Comparison of ENCODE assay signal across 11 mouse cellular contexts in genomic region chr7:29411838-29412580, GRCm38 (mm10).
DNase-seq lines count a peak whose midpoint lies in the region; ATAC-seq and TF ChIP-seq lines count a peak whose summit lies in the region.
"Had no signal": no experiment of that assay in that cellular context is flagged by ENCODE, and none has a peak within 500 bp of the region (broad histone marks: within the 10 kb centered on the region; RNA-seq: fewer than 3 reads in every experiment).

No protein-coding gene starts in this region.

- H3K9me3 ChIP-seq in heart, embryonic 16.5 days (replicated peaks; ENCODE audit: control insufficient read depth, low read length), result no peaks in the 10 kb centered on the region
- no peaks in the 10 kb centered on the region for H3K9me3 ChIP-seq in hindbrain, embryonic 12.5 days (replicated peaks)
- no peaks in the 10 kb centered on the region for H3K9me3 ChIP-seq in midbrain, embryonic 13.5 days
- H3K9me3 ChIP-seq: heart, embryonic 13.5 days had no signal

- H3K4me2 ChIP-seq in heart, embryonic 16.5 days (ENCODE audit: low read depth, low read length), result no peak overlapping the region
- H3K4me2 ChIP-seq in hindbrain, embryonic 12.5 days (replicated peaks), result no peak overlapping the region
- H3K4me2 ChIP-seq in midbrain, embryonic 13.5 days (replicated peaks), result no peak overlapping the region
- H3K4me2 ChIP-seq: heart, embryonic 13.5 days had no signal

- H3K27ac ChIP-seq in heart, embryonic 16.5 days (ENCODE audit: low read length), result no peak overlapping the region
- no peak overlapping the region for H3K27ac ChIP-seq in heart, adult 2 months
- no peak overlapping the region; the same call in 1 of the 2 replicates for H3K27ac ChIP-seq in hindbrain, embryonic 12.5 days
- H3K27ac ChIP-seq in midbrain, embryonic 13.5 days, result peak overlapping the region; percentile 35; the same call in 1 of the 2 replicates
- peak overlapping the region; percentile 36; the same call in 1 of the 2 replicates for H3K27ac ChIP-seq in thymus, adult 2 months (ENCODE audit: control insufficient read depth, insufficient read depth, low read length)
- H3K27ac ChIP-seq: heart, embryonic 13.5 days had no signal

- TF ChIP-seq POLR2A in heart, adult 2 months (IDR thresholded peaks at IDR 0.05; ENCODE audit: insufficient read depth, low read depth, low read length), result no peak
- no peak for TF ChIP-seq POLR2A in thymus, adult 2 months (IDR thresholded peaks at IDR 0.05; ENCODE audit: control insufficient read depth, extremely low read depth, insufficient read depth, low read length, poor library complexity)

- H3K9ac ChIP-seq in heart, embryonic 16.5 days (ENCODE audit: low read length), result no peak overlapping the region
- no peak overlapping the region for H3K9ac ChIP-seq in heart, adult 2 months (ENCODE audit: low read depth, low read length)
- no peak overlapping the region for H3K9ac ChIP-seq in hindbrain, embryonic 12.5 days
- H3K9ac ChIP-seq in midbrain, embryonic 13.5 days (replicated peaks), result no peak overlapping the region
- H3K9ac ChIP-seq: heart, embryonic 13.5 days had no signal

- no peak for TF ChIP-seq CTCF in heart, adult 2 months (IDR thresholded peaks at IDR 0.05)
- no peak for TF ChIP-seq CTCF in thymus, adult 2 months (IDR thresholded peaks at IDR 0.05; ENCODE audit: borderline replicate concordance, control insufficient read depth, extremely low read depth, insufficient read depth, low read length, poor library complexity)

- no peaks in the 10 kb centered on the region for H3K79me2 ChIP-seq in heart, adult 2 months (replicated peaks; ENCODE audit: control insufficient read depth, insufficient read depth, low read length)

- DNase-seq in heart, adult 2 months, result no peak
- DNase-seq in thymus, adult 2 months, result peak; percentile 34
- no peak for DNase-seq in cerebellum, postnatal 36 days
- DNase-seq in ovary, postnatal 10 days (ENCODE audit: low spot score), result no peak
- DNase-seq: kidney, adult 2 months; liver had no signal

- 55% methylated on average over 8 of the region's 8 CpGs for WGBS in heart, embryonic 16.5 days
- WGBS in heart, adult 2 months, result 79% methylated on average over 8 of the region's 8 CpGs
- 59% methylated on average over 8 of the region's 8 CpGs for WGBS in hindbrain, embryonic 12.5 days
- WGBS in midbrain, embryonic 13.5 days, result 66% methylated on average over 8 of the region's 8 CpGs
- WGBS in thymus, adult 2 months, result 39% methylated on average over 8 of the region's 8 CpGs

- peaks cover 56% of the 10 kb centered on the region for H3K27me3 ChIP-seq in heart, embryonic 16.5 days (ENCODE audit: control insufficient read depth, insufficient read depth, low read length)
- H3K27me3 ChIP-seq in heart, adult 2 months (ENCODE audit: control insufficient read depth, insufficient read depth, low read length), result no peaks in the 10 kb centered on the region
- no peaks in the 10 kb centered on the region for H3K27me3 ChIP-seq in hindbrain, embryonic 12.5 days
- no peaks in the 10 kb centered on the region for H3K27me3 ChIP-seq in midbrain, embryonic 13.5 days
- no peaks in the 10 kb centered on the region for H3K27me3 ChIP-seq in thymus, adult 2 months (ENCODE audit: control insufficient read depth, insufficient read depth, low read length)

- no peaks in the 10 kb centered on the region; the same call in 1 of the 2 replicates for H3K4me1 ChIP-seq in heart, embryonic 16.5 days (ENCODE audit: control insufficient read depth, insufficient read depth, low read length)
- H3K4me1 ChIP-seq in heart, adult 2 months (ENCODE audit: control insufficient read depth, insufficient read depth, low read length), result no peaks in the 10 kb centered on the region
- H3K4me1 ChIP-seq in hindbrain, embryonic 12.5 days, result peaks cover 23% of the 10 kb centered on the region
- peaks cover 36% of the 10 kb centered on the region for H3K4me1 ChIP-seq in midbrain, embryonic 13.5 days (replicated peaks)
- H3K4me1 ChIP-seq in thymus, adult 2 months (replicated peaks; ENCODE audit: control insufficient read depth, insufficient read depth, low read length), result peaks cover 29% of the 10 kb centered on the region

- peak; percentile 38 for ATAC-seq in heart, embryonic 16.5 days (replicated peaks; ENCODE audit: extremely low read depth, insufficient read depth, low FRiP score)
- ATAC-seq in hindbrain, embryonic 12.5 days (ENCODE audit: low FRiP score), result 0 out of 2 replicates have a peak, but pooled peaks have one; percentile 2
- no peak for ATAC-seq in midbrain, embryonic 13.5 days
- ATAC-seq in cerebellum, adult (ENCODE audit: insufficient number of reproducible peaks, low FRiP score, low TSS enrichment), result no peak

- H3K4me3 ChIP-seq in heart, embryonic 16.5 days (ENCODE audit: low read length), result no peak overlapping the region
- no peak overlapping the region for H3K4me3 ChIP-seq in heart, adult 2 months
- no peak overlapping the region for H3K4me3 ChIP-seq in hindbrain, embryonic 12.5 days
- H3K4me3 ChIP-seq in midbrain, embryonic 13.5 days (replicated peaks), result no peak overlapping the region
- H3K4me3 ChIP-seq in thymus, adult 2 months (ENCODE audit: control insufficient read depth, insufficient read depth, low read length), result no peak overlapping the region
- H3K4me3 ChIP-seq: heart, embryonic 13.5 days had no signal

- intact Hi-C loops in heart, adult 2 months (cut with DNase I), result no loop called here

- TF ChIP-seq EP300 in heart, adult 2 months (IDR thresholded peaks at IDR 0.05; ENCODE audit: insufficient read depth, low read depth, low read length), result no peak

- no peaks in the 10 kb centered on the region for H3K36me3 ChIP-seq in heart, embryonic 16.5 days (ENCODE audit: control insufficient read depth, insufficient read depth)
- H3K36me3 ChIP-seq in heart, adult 2 months (ENCODE audit: control insufficient read depth, insufficient read depth, low read length), result no peaks in the 10 kb centered on the region
- H3K36me3 ChIP-seq in hindbrain, embryonic 12.5 days, result no peaks in the 10 kb centered on the region
- no peaks in the 10 kb centered on the region for H3K36me3 ChIP-seq in midbrain, embryonic 13.5 days
- H3K36me3 ChIP-seq in thymus, adult 2 months (ENCODE audit: control insufficient read depth, insufficient read depth, low read length), result no peaks in the 10 kb centered on the region
- H3K36me3 ChIP-seq: heart, embryonic 13.5 days had no signal

Comparison
In these comparisons a context has a peak if more than half of its experiments do, and no peak if none do; other contexts are left out.
1. ATAC-seq: peak in heart, embryonic 16.5 days (single experiment) and hindbrain, embryonic 12.5 days (single experiment); none in midbrain, embryonic 13.5 days (single experiment) and cerebellum, adult (single experiment).
2. H3K27ac ChIP-seq: peak in midbrain, embryonic 13.5 days (single experiment) and thymus, adult 2 months (single experiment); none in heart, embryonic 16.5 days (single experiment), heart, adult 2 months (single experiment) and hindbrain, embryonic 12.5 days (single experiment).